Mouse (Mus musculus) E14TG2a.4 (cell line): ENCODE data around the gene Gid8.

Experiments used
- H3K27me3 ChIP-seq: 2 replicates; pipeline ENCODE4 v1.6.1; 2014; ENCODE audit warnings: low read length, control low read depth; ENCODE audit not compliant: insufficient read depth
- H3K36me3 ChIP-seq: 2 replicates; pipeline ENCODE4 v1.6.1; 2014; ENCODE audit warnings: low read length, control low read depth; ENCODE audit not compliant: insufficient read depth
- H3K4me1 ChIP-seq: replicated peaks from 2 replicates; pipeline ENCODE4 v1.6.1; 2014; ENCODE audit warnings: low read depth, low read length, control low read depth
- H3K4me3 ChIP-seq: replicated peaks from 2 replicates; pipeline ENCODE4 v1.5.1; 2014; ENCODE audit warnings: mild to moderate bottlenecking, low read length
- H3K9me3 ChIP-seq: 2 replicates; pipeline ENCODE4 v1.6.1; 2014; ENCODE audit warnings: low read length, control low read depth
- CTCF ChIP-seq: conservative IDR thresholded peaks from 2 replicates; pipeline ENCODE4 v1.5.1; 2014; ENCODE audit warnings: low read length
- NANOG ChIP-seq: IDR thresholded peaks from 2 replicates; pipeline ENCODE4 v1.6.1; 2014; ENCODE audit warnings: borderline replicate concordance, low read length, mixed read lengths
- POU5F1 ChIP-seq: IDR thresholded peaks from 2 replicates; pipeline ENCODE4 v1.6.1; 2014; ENCODE audit warnings: low read length, borderline replicate concordance

The Gid8 gene

GRCm38 (mm10) chr2:180735232-180735631 is 25.3 kb downstream of the Gid8 start:
- H3K36me3 ChIP-seq, result peaks cover 71% of the 10 kb centered on the region
- H3K4me1 ChIP-seq, result peaks cover 93% of the 10 kb centered on the region
- TF ChIP-seq POU5F1 (no peak), NANOG (no peak), CTCF (no peak)
- no peak overlapping the region for H3K4me3 ChIP-seq
- H3K27me3 ChIP-seq, result no peaks in the 10 kb centered on the region
- peaks cover 6% of the 10 kb centered on the region for H3K9me3 ChIP-seq

DNA sequence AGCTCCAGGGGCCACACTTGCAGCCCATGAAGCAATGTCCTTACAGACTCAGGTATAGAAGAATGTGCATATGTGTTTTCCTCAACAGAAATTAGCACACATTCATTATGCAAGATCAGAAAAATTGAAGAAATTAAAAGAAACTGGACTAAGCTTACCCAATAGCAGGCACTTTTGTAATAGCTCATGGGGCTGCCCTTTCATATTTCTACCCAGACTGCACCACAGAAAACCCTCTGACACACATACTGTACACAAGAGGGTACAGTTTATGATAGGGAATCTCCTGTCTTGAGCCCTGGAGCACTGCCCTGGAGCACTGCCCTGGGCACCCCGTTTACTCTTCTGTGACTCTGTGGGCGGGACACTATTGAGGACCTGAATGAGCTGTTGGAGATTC is 28.1 kb downstream of the Gid8 start:
- no peak overlapping the region for H3K4me3 ChIP-seq
- H3K9me3 ChIP-seq, result peaks cover 6% of the 10 kb centered on the region
- peaks cover 85% of the 10 kb centered on the region for H3K36me3 ChIP-seq
- TF ChIP-seq POU5F1 (no peak), NANOG (no peak), CTCF (no peak)
- peaks cover 95% of the 10 kb centered on the region for H3K4me1 ChIP-seq
- no peaks in the 10 kb centered on the region for H3K27me3 ChIP-seq

- TF ChIP-seq POU5F1, result no peak
- no peak for TF ChIP-seq NANOG
- H3K36me3 ChIP-seq, result peaks cover 66% of the 10 kb centered on the region
- H3K4me3 ChIP-seq, result peak overlapping the region; percentile 63
- H3K4me1 ChIP-seq, result peaks cover 92% of the 10 kb centered on the region
- peaks cover 6% of the 10 kb centered on the region for H3K9me3 ChIP-seq
- no peaks in the 10 kb centered on the region for H3K27me3 ChIP-seq
These were observed 30.4 kb downstream of the Gid8 start for GRCm38 (mm10) chr2:180740349-180740748.

- peaks cover 56% of the 10 kb centered on the region for H3K36me3 ChIP-seq
- H3K27me3 ChIP-seq, result no peaks in the 10 kb centered on the region
- H3K4me3 ChIP-seq, result peak overlapping the region; percentile 49
- H3K4me1 ChIP-seq, result peaks cover 86% of the 10 kb centered on the region
- TF ChIP-seq NANOG (no peak), CTCF (no peak), POU5F1 (no peak)
- H3K9me3 ChIP-seq, result peaks cover 6% of the 10 kb centered on the region
These were observed 31.5 kb downstream of the Gid8 start for GRCm38 (mm10) chr2:180741421-180741820.

DNA sequence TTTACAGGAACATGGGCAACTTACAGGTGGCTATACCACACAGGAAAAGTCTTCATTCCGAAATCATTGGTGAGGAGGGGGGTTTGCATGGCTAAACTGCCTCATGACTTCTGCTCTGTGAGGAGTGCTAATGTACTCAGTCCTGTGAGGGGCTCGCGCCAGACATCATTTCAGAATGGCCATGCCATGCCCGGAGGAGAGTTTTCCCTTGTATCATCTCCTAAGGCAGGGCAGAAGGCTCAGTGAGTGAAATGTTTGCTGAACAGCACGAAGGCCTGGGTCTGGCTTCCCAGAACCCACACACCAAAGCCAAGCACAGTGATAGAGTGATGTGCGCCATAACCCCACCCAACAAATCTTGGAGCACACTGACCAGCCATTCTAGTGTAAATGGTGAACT is 32.9 kb downstream of the Gid8 start:
- peaks cover 42% of the 10 kb centered on the region for H3K36me3 ChIP-seq
- H3K4me3 ChIP-seq, result 0 out of 2 replicates have a peak overlapping the region, but pooled peaks have one; percentile 10
- peaks cover 77% of the 10 kb centered on the region for H3K4me1 ChIP-seq
- no peaks in the 10 kb centered on the region for H3K27me3 ChIP-seq
- no peak for TF ChIP-seq CTCF
- TF ChIP-seq NANOG, result no peak
- TF ChIP-seq POU5F1, result no peak
- peaks cover 6% of the 10 kb centered on the region for H3K9me3 ChIP-seq

DNA sequence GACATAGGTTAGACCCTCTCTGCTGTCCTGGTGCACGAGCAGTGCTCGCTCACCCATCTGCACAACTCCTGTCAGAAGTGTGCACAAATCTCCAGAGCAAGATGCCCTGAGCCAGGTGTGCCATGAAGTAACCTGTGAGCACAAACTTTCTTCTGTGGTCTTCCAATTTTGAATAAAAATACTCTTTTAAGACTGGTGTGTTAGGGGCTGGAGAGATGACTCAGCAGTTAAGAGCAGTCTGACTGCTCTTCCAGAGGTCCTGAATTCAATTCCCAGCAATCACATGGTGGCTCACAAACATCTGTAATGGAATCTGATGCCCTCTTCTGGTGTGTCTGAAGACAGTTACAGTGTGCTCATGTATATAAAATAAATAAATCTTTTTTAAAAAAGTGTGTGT is 33.4 kb downstream of the Gid8 start:
- no peak for TF ChIP-seq NANOG
- no peak for TF ChIP-seq POU5F1
- no peak for TF ChIP-seq CTCF
- Histone ChIP-seq H3K36me3 (peaks cover 37% of the 10 kb centered on the region), H3K4me1 (peaks cover 72% of the 10 kb centered on the region), H3K9me3 (peaks cover 3% of the 10 kb centered on the region), H3K4me3 (no peak overlapping the region), H3K27me3 (no peaks in the 10 kb centered on the region)

DNA sequence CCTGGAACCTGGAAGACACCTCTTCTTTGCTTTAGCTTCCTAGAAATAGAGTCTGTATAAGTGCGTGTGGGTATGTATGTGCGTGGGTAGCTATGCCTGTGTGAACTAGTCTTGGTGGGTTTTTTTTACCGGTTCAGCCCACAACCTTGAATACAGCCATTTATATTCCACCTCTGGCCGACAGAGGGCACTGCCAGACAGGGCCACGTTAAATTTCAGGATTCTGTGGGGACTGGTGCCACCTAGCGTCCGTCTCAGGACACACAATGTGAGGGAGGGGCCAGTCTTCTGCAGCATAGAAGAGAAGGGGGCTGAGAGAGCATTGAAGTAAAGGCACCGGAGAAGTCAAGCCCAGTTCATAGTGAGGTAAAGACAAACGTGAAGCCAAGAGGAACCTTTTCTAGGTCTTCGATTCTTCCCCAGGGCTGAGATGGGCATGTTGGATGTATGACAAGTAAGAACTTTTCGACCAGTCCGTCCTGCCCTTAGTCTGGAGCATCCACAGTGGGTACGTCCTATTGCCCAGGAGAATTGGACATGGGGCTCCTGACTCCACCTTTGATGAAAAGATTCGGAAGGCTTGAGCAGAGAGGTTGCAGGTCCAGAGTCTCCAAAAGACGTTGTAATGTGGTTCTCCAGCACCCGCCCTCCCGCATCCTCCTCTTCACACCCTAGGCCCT is 35.5 kb downstream of the Gid8 start:
- peaks cover 8% of the 10 kb centered on the region for H3K27me3 ChIP-seq
- peaks cover 24% of the 10 kb centered on the region for H3K36me3 ChIP-seq
- peaks cover 52% of the 10 kb centered on the region for H3K4me1 ChIP-seq
- no peak overlapping the region for H3K4me3 ChIP-seq
- TF ChIP-seq POU5F1, result no peak
- peak; percentile 99 for TF ChIP-seq CTCF
- no peak for TF ChIP-seq NANOG
- no peaks in the 10 kb centered on the region for H3K9me3 ChIP-seq

- Histone ChIP-seq H3K4me1 (peaks cover 39% of the 10 kb centered on the region), H3K9me3 (no peaks in the 10 kb centered on the region), H3K27me3 (peaks cover 8% of the 10 kb centered on the region), H3K4me3 (no peak overlapping the region), H3K36me3 (peaks cover 14% of the 10 kb centered on the region)
- TF ChIP-seq NANOG (no peak), POU5F1 (no peak), CTCF (no peak)
These were observed 36.8 kb downstream of the Gid8 start for GRCm38 (mm10) chr2:180746569-180747192.

DNA sequence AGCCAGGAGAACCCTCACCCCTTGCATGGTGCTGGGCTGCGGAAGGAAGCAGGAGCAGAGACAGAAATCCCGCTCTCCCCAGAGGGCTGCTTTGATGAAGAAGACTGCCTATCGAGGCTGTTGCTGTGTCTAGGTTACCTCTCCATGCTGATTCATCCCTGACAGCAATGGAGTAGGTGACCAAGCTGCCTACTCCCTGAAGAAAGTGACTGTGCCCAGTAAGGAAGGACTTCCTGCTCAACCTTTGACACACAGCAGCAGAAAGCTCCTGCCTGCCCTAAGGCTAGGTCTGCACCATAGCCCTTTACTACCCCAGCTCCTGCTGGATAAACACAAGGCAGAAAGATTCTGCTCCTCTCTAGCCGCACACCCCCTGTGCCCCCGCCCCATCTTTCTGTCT is 39.0 kb downstream of the Gid8 start:
- Histone ChIP-seq H3K36me3 (no peaks in the 10 kb centered on the region), H3K9me3 (no peaks in the 10 kb centered on the region), H3K27me3 (peaks cover 10% of the 10 kb centered on the region), H3K4me3 (no peak overlapping the region), H3K4me1 (peaks cover 20% of the 10 kb centered on the region)
- TF ChIP-seq CTCF (no peak), NANOG (no peak), POU5F1 (no peak)
